Mouse (Mus musculus) brain, adult 2 months (tissue): ENCODE data around the gene Galnt16.

Source experiments
- DNase-seq: peaks from one replicate; pipeline ENCODE4 v3.0.0; 2011; ENCODE audit warnings: low read depth, low spot score

Gene Galnt16

DNA sequence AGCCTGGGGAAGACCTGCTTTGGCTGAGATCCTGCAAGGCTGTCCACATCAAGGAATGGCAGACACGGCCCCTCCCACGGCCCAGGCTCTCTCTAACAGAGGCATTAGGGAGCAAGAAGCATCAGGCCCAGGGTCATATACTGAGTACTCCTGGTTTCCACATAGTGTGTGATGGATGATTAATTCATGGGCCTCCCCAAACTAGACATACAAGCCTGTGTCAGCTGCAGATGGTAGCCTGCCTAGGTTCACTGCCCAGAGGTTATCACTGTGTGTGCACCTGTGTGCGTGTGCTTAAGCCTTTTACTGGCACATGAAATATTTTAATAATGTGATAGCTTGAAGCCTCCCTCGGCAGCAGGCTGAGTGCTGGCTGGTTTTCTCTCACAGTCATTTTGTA is 77.9 kb downstream of the Galnt16 start:
- DNase-seq, result no peak

DNA sequence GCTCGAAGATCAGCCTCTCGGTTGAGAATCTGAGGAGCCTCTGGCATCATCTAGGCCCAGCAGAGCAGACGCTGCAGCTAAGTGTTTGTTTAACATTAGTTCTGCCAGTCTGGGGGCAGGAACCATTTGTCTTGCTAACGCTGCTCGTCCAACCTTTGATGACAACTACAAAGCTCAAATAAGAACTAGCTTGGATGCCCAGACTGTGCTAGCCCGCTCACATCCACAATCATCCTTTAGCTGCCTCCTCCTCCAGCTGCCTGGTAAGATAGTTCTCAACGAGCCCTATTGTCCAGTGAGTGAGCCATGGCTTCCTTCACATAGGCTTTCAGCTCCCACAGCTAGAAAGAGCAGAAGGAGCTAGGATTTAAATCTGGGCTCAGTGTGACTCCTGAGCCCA is 80.2 kb downstream of the Galnt16 start:
- peak; percentile 34 for DNase-seq

DNA sequence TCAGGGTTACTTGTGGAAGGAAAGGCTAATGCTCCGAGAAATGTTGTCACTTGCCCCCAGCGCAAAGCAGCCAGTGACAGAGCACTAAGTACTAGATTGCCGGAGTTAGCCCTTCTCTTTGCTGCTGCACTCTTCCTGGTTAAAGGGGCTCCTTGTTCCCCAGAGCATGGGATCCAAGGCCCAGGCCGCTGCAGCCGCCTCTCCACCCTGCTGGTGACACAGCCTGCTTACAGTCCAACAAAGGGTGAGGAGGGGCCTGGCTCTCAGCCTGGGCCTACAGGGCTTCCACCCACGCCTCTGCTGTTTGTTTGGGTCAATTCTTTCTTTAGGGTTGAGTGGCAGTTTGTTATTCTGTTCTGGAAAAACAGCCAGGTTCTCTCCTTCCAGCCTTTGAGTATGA is 80.7 kb downstream of the Galnt16 start:
- DNase-seq, result peak; percentile 76

DNA sequence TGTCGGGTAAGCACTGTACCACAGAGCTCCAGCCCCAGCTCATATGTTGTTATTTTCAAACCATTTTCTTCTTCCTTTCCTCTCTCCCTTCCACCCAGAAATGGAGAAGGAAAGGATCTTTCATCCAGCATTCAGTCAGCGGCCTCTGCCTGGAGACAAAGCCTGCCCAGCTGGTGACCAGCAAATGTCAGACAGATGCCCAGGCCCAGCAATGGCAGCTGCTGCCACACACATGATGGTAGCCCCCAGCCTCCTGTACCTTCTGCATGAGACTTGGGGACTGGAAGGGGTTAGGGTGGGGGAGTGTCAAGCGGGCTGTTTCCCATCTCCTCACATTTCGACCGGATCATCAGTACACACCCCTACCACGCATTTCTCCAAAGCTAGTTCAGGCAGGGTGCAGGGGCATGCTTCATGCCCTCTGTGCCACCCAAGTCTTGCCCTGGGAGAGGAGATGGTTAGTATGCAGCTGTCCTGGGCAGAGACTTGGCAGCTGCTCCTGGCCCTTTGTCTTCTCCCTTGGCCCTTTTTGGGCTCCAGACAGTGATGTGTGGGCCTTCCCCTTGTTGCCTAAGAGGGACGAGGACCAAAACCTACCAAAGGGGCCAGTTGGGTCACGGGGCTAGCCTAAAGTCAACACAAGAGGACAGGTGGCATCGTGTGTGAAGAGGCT is 83.7 kb downstream of the Galnt16 start:
- no peak for DNase-seq

DNA sequence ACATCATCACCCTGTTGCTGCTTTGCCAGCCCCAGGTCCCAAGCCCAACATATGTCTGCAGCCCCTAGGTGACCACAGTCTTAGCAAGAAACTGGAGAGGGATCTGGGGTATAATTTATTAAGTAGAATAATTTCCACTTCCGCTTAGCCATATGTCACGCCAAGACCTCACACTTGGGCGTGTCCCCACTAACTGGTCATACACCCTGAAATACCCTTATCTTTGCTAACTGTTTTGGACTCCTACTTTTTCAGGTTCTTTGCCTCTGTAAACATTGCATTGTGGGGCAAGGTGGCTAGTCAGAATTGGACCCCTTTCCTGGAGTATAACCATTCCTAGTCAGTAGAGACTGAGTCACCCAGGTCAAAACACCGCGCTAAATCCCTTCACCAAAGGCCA is 84.4 kb downstream of the Galnt16 start:
- no peak for DNase-seq

DNA sequence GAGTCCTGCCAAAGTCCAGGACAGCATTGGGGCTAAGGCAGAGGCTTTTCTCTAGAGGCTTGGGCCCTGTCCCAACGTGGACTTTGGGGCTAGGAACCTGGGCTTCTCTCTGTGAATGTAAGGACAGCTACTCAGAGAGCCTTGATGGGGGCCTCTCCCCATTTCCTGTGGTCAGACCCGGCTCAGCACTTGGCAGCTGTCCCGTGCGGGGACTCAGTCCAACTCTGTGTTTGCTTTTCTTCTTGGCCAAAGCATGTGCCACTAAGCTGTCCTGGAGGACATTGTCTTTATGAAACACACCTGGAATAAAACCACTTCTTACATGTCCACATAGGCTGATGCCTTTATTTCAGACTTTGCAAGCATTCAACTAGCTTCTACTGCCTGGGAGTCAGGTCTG is 85.5 kb downstream of the Galnt16 start:
- DNase-seq, result no peak

DNA sequence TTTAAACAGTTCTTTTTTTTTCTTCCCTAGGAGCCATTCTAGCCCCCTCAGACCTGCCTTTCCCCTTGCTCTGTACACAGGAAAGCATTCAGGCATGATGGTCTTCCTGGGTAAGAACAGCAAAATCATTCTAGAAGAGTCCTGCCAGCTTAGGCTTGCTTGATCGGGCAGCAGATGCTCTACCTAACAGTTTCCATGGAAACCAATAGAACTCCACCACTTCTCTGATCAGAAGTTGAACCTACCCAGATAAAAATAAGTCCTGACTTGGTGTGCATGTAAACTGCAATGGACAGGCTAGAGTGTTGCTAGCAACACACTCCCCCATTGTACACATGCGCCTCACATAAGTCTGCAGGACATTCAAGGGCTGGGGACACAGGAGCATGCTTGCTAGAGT is 86.1 kb downstream of the Galnt16 start:
- DNase-seq, result peak; percentile 73

DNA sequence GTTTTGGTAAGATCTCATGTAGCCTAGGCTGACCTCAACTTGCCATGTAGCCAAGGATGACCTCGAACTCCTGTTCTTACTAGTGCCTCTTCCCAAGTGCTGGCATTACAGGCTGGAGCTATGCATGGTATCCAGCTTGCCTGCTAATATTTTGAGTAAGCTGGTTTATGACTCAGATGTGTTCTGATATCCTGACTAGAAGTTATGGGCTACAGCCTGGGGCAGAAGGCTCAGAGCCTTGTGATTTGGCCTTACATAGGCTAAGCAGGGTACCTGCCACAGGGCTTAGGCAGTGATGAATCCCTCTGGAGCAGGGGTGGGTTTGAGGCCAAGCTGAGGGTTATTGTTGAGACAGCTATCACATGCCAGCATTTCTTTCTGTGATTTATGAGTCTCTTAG is 90.5 kb downstream of the Galnt16 start:
- no peak for DNase-seq

DNA sequence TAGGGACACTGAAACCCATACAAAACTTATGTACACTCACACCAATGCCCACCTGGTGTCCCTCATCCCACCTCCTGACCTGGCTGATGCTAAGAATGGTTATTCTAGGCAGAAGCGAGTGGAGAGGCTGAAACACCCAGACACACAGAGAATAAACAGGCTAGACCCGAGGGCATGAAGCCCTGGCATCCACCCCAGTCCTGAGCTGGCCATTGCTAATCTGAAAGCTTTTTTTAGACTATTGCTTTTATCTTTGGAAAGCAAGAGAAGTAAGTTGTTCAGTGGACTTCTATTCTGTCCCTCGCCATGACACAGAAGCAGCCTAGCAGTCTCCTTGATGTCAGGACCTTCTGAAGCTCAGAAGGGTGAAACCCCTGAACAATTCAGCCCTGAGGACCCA is 91.9 kb downstream of the Galnt16 start:
- no peak for DNase-seq

DNA sequence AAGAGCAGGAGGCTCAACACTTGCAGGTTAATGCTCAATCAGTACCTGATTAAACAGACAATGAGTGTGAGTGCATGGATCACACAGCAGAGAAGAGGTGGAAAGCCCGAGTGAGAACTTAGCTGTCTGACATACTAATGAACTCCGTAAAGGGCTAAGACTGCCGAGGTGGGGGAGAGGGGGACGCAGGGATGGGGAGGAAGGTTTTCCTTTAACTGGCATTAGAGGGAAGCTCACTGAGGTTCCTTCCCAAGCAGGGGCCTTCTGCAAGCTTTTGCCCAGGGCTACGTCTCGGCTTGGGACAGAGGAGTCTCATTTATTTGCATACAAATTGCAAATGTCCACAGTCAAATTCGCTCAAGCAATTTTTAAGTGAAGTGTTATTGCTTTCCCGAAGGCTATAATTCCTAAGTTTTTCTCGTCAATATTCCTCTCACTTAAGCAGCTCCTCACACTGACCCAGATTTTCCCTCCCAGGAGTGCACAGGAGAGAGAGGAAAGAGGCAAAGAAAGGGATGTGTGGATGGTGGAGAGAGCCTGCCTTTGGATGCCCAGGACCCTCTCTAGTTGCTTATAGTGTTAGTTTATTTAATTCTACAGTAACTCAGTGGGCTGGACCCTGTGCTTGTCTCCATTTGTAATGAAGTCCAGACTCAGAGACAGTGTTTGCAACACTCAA is 94.2 kb downstream of the Galnt16 start:
- no peak for DNase-seq

DNA sequence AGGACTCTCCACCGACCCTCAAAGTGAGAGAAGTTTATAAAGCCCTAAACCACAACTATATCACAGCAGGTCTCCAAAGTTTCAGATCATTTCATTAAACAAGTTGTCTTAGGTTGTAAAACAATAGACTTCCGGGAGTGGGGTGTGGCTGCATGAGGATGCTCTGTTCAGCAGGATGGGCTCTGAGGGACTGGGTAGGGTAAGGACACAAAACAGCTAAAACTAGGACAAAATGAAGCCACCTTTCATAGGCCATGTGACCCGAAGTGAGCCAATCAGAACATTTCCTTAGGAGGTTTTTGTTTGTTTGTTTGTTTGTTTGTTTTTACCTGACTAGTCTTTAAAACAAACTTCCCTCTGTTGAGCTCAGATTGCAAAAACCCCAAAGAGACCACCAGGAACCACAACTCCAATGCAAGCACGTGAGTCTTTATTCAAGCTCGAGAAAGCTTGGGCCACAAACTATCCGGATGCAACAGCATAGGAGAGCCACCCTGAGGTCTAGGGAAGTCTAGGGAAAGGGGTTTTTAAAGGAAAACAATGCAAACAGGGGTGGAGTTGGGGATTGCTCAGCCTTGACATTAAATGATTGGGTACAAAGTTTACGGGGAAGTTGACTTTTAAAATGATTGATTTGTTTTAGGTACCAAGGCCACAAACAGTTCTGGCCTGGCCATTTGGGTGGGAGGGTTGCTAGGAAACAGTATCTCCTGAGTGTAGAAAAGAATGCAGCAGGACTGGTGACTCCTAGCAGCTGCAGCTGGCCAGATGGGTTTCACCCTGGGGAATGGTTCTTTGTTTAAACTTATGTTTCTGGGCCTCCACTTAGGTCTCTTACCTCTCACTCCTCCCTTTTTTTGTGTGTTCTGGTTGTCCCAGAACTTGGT is 97.5 kb downstream of the Galnt16 start:
- no peak for DNase-seq

DNA sequence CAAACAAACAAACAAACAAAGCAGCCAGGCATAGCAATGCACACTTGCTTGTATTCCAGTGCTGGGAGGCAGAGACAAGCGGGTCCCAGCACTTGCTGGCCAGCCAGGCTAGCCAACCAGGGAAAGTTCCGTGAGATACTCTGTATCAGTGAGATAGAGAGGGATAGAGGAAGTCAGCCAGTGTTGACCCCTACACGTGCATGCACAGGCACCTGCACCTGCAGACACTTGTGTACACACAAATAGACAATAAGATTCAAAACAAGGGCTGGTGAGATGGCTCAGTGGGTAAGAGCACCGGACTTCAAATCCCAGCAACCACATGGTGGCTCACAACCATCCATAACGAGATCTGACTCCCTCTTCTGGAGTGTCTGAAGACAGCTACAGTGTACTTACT is 102.4 kb downstream of the Galnt16 start:
- no peak for DNase-seq

DNA sequence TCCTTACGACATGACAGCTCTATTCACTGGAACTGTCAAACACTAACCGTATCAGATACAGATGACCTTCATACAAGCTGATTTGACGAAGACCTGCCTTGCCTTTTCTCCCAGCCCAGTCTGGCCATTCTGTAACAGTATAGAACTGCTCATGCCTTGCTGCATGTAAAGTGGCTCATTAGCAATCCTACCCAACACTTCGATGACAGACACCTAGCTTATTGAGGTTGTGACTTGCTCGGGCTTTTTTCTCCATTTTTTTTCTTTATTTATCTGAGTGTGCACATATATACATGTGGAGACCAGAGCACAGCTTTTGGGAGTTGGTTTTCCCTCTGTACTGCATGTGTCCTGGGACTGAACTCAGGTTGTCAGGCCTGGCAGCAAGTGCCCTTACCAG is 113.7 kb downstream of the Galnt16 start:
- DNase-seq, result no peak

DNA sequence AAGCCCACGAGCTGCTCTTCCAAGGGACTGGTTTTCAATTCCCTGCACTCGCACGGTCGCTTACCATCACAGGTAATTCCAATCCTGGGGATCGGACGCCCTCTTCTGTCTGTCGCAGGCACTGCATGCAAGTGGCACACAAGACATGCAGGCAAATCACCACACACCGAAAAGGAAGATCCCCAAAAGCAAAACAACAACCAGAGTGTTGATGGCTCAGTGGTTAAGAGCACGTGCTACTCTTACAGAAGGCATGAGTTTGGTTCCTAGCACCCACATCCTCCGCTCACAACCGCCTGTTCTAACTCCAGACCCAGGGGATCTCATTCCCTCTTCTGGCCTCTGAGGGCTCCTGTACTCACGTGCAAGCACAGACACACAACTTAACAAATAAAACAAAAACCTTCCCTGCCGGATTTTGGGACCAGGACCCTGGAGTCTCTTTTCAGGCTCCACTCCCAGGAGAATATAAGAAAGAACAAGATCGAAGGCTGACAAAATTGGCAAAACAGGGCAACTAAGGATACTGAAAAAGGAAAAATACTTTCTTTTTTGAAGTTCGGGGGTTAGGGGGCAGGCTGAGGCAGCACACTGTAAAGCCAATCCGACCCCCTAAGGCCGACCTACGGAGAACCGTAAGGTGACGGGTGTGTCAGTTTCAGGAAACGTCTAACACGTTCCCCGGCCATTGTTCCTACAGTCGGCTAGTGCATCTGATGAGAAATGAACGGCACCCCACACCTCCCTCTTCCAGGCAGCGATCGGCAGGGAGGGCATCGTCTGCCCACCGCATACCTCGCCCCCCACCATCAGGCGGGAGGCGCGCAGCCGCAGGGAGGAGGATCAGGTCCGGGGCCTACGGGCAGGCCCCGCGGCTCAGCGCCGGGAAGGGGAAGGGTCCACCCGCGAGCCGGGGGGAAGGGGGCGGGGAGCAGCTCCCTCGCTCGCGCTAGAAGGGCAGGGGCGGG is 124.9 kb downstream of the Galnt16 start:
- DNase-seq, result peak; percentile 47

DNA sequence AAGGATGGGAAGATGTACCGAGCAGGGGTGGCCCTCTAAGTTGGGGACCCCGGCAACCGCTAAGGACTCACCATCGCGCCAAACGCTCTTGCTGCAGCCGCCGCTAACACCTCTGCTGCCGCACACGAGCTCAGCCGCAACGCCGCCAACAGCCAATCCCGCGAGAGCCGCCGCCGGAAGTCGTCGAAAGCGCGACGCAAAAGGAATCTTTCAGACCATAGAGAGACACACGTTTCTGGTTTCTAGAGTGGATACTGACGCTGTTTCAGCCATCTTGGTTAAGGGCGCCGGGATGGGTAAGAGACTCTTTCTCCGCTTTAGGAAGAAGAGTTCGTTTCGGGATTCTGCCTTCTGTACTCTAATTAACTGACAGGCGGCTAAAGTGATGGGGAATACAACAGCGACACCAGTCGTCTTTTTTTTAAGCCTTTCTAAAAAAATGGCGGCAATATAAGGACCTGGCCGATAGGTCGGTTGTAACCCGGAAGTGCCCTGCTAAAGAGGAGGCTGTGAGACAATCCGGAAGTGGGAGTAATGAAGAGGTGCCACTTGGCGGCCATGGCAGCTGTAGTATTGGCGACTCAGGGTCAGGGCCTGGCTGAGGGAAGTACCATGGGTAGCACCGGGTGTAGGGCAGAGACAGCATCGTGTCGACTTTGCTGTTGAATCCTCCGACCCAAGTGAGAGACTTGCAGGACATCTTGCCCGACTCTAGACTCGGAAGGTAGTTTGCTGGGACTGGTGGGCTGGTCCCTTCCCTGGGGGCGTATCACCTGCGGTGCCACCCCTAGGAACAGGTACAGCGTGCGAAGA is 125.8 kb downstream of the Galnt16 start, which contains the start of the genes Slc39a9 and Erh:
TSS of gene Slc39a9 (plus strand) at position 191 of the 813 bp plus-strand sequence.
TSS of gene Erh (minus strand) at position 649 of the 813 bp plus-strand sequence.
- peak; percentile 98 for DNase-seq

DNA sequence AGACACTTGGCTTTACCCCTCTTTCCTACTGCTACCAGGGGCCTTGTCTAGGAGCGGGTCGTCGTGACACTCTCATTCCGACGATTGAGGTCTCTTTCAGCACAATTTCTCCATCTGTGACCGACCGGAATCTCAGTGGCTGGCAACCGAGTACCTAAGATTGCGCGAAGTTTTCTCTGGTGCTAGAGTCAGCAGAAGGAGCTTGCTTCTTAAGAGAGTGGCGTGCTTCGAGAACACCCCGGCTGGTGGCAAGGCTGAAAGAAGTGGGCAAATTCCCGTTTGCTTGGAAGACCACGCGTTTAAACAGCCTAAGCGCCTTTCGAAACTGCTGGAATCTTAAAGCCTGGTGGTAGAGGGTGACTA is 126.4 kb downstream of the Galnt16 start:
- peak; percentile 26 for DNase-seq

DNA sequence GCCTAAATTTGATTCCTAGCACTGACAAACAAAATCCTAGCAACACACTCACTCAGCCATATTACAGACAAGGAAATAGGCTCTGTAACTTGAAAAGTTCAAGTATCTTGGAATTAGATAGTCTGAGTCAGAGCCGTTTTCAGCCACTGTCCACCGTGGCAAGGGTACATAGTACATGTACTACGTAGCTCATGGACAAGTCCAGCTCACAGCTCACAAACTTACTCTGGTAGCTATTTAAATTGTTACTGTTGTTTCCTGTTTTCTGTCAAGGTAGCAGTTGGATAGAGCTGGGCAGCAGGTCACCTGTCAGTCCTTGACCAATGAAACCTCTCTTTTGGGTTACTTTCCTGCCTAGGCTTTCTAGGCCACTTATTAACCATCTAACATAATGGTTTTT is 128.3 kb downstream of the Galnt16 start:
- no peak for DNase-seq

DNA sequence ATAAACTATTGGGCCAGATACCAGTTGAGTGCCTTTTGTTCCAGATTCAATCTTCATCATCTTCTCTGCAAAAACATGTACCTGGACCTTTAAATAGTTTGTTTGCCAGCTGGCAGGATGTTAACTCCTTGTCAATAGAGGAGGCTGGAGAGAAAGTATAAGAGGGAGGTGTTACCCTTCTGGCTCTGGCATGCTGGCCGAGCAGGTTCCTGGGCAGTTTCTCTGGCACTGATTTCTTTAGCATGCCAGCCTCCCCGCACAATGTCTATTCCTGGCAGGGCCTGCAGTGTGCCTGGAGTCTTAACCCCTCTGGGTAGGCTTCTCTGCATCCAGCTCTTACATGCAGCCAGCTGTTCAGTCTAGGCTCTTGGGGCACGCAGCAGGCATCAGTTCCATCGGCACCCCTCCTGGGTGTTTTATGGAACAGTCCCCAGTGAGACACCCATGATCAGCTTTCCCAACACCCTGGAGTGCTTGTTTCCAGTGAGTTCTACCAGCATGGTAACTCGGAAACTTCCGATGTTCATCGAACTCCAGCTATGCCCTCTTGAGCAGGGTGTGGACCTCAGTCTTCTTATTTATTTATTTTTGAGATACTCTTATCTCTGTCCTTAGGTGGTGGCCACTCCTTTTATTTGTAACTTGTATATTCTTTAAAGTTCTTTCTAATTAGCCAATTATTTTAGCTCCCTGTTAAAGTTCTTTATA is 136.0 kb downstream of the Galnt16 start:
- DNase-seq, result peak; percentile 38

DNA sequence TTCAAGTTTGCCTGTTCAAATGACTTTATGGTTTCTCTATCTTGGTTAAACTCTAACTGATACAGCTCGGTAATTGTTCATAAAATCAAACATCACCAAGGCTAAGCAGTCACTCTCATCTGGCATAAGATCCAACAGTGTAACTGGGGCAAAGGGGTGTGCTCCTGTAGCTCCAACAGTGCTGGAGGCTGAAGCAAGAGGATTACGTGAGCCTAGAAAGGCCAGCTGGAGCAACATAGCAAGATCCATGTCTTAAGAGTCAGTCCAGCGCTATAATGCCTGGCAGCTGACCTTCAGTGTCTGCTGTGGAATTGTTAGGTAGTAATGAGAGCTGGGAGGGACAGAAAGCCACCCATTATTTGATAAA is 136.6 kb downstream of the Galnt16 start:
- peak; percentile 17 for DNase-seq

DNA sequence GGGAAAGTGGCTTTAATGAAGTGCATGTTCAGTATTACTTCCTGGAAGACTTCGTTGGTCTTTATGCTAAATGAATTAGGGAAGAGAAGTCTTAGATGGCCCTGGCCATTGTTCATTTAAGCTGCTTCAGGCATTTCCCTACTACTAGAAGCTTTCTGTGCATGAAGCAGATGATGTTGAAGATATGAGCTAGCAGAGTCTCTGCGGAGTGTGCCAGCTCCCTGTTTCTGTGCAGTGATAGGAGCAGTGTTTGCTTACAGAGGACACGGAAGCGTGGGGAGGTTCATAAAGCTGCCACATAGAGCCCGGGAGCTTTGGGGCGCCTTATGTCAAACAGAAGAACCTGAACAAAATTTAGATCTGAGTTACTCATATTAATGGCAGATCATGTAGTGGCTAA is 140.6 kb downstream of the Galnt16 start:
- peak; percentile 11 for DNase-seq
